Mouse (Mus musculus): ENCODE data around the gene Gstm7. TPM values are rescaled to one million over a fixed set of nuclear protein-coding genes. Genes with fewer than 3 reads are reported as not detected.

Gene Gstm7
- total and polyA plus RNA-seq, 2 experiments from 2014 or later: 36.4 to 38.3 TPM

DNA sequence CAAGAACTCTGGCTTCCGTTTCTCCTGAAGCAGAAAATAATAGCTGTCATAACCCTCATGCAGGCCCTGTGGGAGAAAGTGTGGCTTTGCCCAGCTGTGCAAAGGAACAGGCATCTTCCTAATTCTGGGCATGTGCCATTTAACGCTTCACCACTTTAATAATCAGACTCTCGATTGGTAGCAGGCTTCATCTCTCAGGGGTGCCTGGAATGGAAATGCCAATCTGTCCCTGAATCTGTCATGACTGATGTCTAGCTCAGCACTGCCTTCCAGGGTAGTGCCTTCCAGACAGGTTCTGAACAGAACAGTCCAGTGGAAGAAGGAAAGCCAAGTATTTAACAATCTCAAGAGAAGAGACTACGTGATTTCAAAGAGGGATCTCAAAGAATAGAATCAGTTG is 9.6 kb upstream of the Gstm7 start:
- no peak for TF ChIP-seq CTCF (IDR thresholded peaks at IDR 0.05)
- H3K36me3 ChIP-seq (ENCODE audit: insufficient read depth, low read length): no peaks in the 10 kb centered on the region
- ATAC-seq (ENCODE audit: low FRiP score): no peak
- H3K27me3 ChIP-seq (ENCODE audit: insufficient read depth, low read length): no peaks in the 10 kb centered on the region
- no peak overlapping the region for H3K4me3 ChIP-seq (ENCODE audit: low read depth, low read length)
- peaks cover 9% of the 10 kb centered on the region; the same call in 1 of the 2 replicates for H3K4me1 ChIP-seq (ENCODE audit: insufficient read depth, low read length)
- DNase-seq (ENCODE audit: low spot score): peak; percentile 60
- WGBS: 64% methylated on average over 4 of the region's 4 CpGs
- no peak overlapping the region for H3K27ac ChIP-seq (ENCODE audit: low read depth, low read length)
- H3K9me3 ChIP-seq (ENCODE audit: low read length): no peaks in the 10 kb centered on the region
- H3K9ac ChIP-seq (replicated peaks; ENCODE audit: low read length, poor library complexity, severe bottlenecking): no peak overlapping the region
- H3K4me2 ChIP-seq (ENCODE audit: low read depth, low read length, poor library complexity, severe bottlenecking): no peak overlapping the region

GRCm38 (mm10) chr3:107940524-107940923 is 8.9 kb upstream of the Gstm7 start:
- 81% methylated on average over 7 of the region's 7 CpGs for WGBS
- TF ChIP-seq CTCF (IDR thresholded peaks at IDR 0.05): no peak
- no peaks in the 10 kb centered on the region for H3K27me3 ChIP-seq (ENCODE audit: insufficient read depth, low read length)
- no peak overlapping the region for H3K27ac ChIP-seq (ENCODE audit: low read depth, low read length)
- ATAC-seq (ENCODE audit: low FRiP score) (no peak), DNase-seq (ENCODE audit: low spot score) (no peak)
- H3K36me3 ChIP-seq (ENCODE audit: insufficient read depth, low read length): no peaks in the 10 kb centered on the region
- H3K4me1 ChIP-seq (ENCODE audit: insufficient read depth, low read length): peaks cover 9% of the 10 kb centered on the region; the same call in 1 of the 2 replicates
- H3K9me3 ChIP-seq (ENCODE audit: low read length): no peaks in the 10 kb centered on the region
- no peak overlapping the region for H3K9ac ChIP-seq (replicated peaks; ENCODE audit: low read length, poor library complexity, severe bottlenecking)
- H3K4me3 ChIP-seq (ENCODE audit: low read depth, low read length): no peak overlapping the region
- no peak overlapping the region for H3K4me2 ChIP-seq (ENCODE audit: low read depth, low read length, poor library complexity, severe bottlenecking)

- ATAC-seq (ENCODE audit: low FRiP score): peak; percentile 24; the same call in 1 of the 2 replicates
- DNase-seq (ENCODE audit: low spot score): no peak
- Histone ChIP-seq H3K36me3 (ENCODE audit: insufficient read depth, low read length) (no peaks in the 10 kb centered on the region), H3K27me3 (ENCODE audit: insufficient read depth, low read length) (no peaks in the 10 kb centered on the region), H3K9ac (replicated peaks; ENCODE audit: low read length, poor library complexity, severe bottlenecking) (no peak overlapping the region), H3K4me2 (ENCODE audit: low read depth, low read length, poor library complexity, severe bottlenecking) (no peak overlapping the region), H3K9me3 (ENCODE audit: low read length) (no peaks in the 10 kb centered on the region), H3K27ac (ENCODE audit: low read depth, low read length) (peak overlapping the region; percentile 52), H3K4me1 (ENCODE audit: insufficient read depth, low read length) (peaks cover 9% of the 10 kb centered on the region; the same call in 1 of the 2 replicates), H3K4me3 (ENCODE audit: low read depth, low read length) (no peak overlapping the region)
- whole genome bisulfite sequencing: 28% methylated on average over 4 of the region's 4 CpGs
- TF ChIP-seq CTCF (IDR thresholded peaks at IDR 0.05): no peak
These were observed 8.2 kb upstream of the Gstm7 start for GRCm38 (mm10) chr3:107939830-107940229.

DNA sequence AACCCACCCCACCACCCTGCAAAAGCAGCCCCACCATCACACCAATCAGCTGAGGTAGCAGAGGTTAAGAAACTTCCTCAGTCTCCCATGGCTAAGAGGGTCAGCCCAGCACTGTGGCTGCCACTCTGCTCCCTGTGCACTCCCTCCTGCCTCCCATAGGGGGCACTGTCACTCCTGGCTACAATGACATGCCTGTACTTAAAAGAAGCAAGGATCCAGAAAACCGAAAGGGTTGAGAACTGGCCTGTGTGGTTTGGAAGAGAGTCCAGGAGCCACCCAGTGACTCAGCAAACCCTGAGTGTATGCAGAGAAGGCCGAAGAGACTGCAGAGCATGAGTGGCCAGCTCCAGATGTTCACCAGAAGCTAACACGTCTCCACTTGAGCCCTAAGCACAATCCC is 7.8 kb upstream of the Gstm7 start:
- Histone ChIP-seq H3K27ac (ENCODE audit: low read depth, low read length) (peak overlapping the region; percentile 52), H3K4me2 (ENCODE audit: low read depth, low read length, poor library complexity, severe bottlenecking) (no peak overlapping the region), H3K27me3 (ENCODE audit: insufficient read depth, low read length) (no peaks in the 10 kb centered on the region), H3K9me3 (ENCODE audit: low read length) (no peaks in the 10 kb centered on the region), H3K36me3 (ENCODE audit: insufficient read depth, low read length) (no peaks in the 10 kb centered on the region), H3K4me1 (ENCODE audit: insufficient read depth, low read length) (peaks cover 9% of the 10 kb centered on the region; the same call in 1 of the 2 replicates), H3K9ac (replicated peaks; ENCODE audit: low read length, poor library complexity, severe bottlenecking) (no peak overlapping the region), H3K4me3 (ENCODE audit: low read depth, low read length) (no peak overlapping the region)
- TF ChIP-seq CTCF (IDR thresholded peaks at IDR 0.05): peak; percentile 74
- DNase-seq (ENCODE audit: low spot score) (peak; percentile 51), ATAC-seq (ENCODE audit: low FRiP score) (0 out of 2 replicates have a peak, but pooled peaks have one; percentile 6)
- 47% methylated on average over 3 of the region's 3 CpGs for WGBS

GRCm38 (mm10) chr3:107935888-107936287 is 4.3 kb upstream of the Gstm7 start:
- Histone ChIP-seq H3K27ac (ENCODE audit: low read depth, low read length) (no peak overlapping the region), H3K4me1 (ENCODE audit: insufficient read depth, low read length) (peaks cover 7% of the 10 kb centered on the region; the same call in 1 of the 2 replicates), H3K9me3 (ENCODE audit: low read length) (no peaks in the 10 kb centered on the region), H3K4me3 (ENCODE audit: low read depth, low read length) (no peak overlapping the region), H3K27me3 (ENCODE audit: insufficient read depth, low read length) (no peaks in the 10 kb centered on the region), H3K36me3 (ENCODE audit: insufficient read depth, low read length) (no peaks in the 10 kb centered on the region), H3K9ac (replicated peaks; ENCODE audit: low read length, poor library complexity, severe bottlenecking) (no peak overlapping the region), H3K4me2 (ENCODE audit: low read depth, low read length, poor library complexity, severe bottlenecking) (no peak overlapping the region)
- ATAC-seq (ENCODE audit: low FRiP score) (no peak), DNase-seq (ENCODE audit: low spot score) (no peak)
- 75% methylated on average over 3 of the region's 3 CpGs for WGBS
- no peak for TF ChIP-seq CTCF (IDR thresholded peaks at IDR 0.05)

- H3K27me3 ChIP-seq (ENCODE audit: insufficient read depth, low read length): no peaks in the 10 kb centered on the region
- no peaks in the 10 kb centered on the region for H3K36me3 ChIP-seq (ENCODE audit: insufficient read depth, low read length)
- no peak for TF ChIP-seq CTCF (IDR thresholded peaks at IDR 0.05)
- 88% methylated on average over 3 of the region's 3 CpGs for WGBS
- H3K9ac ChIP-seq (replicated peaks; ENCODE audit: low read length, poor library complexity, severe bottlenecking): no peak overlapping the region
- no peak overlapping the region for H3K27ac ChIP-seq (ENCODE audit: low read depth, low read length)
- no peaks in the 10 kb centered on the region for H3K9me3 ChIP-seq (ENCODE audit: low read length)
- no peak for DNase-seq (ENCODE audit: low spot score)
- peaks cover 7% of the 10 kb centered on the region; the same call in 1 of the 2 replicates for H3K4me1 ChIP-seq (ENCODE audit: insufficient read depth, low read length)
- H3K4me3 ChIP-seq (ENCODE audit: low read depth, low read length): no peak overlapping the region
- ATAC-seq (ENCODE audit: low FRiP score): no peak
- no peak overlapping the region for H3K4me2 ChIP-seq (ENCODE audit: low read depth, low read length, poor library complexity, severe bottlenecking)
These were observed 3.7 kb upstream of the Gstm7 start for GRCm38 (mm10) chr3:107935268-107935667.

Data from midbrain, postnatal 0 days (tissue).